Mouse (Mus musculus) CH12.LX (cell line): ENCODE measurements at regions not wholly inside any gene's neighbourhood (a gene's known extent, or its start where the extent isn't known, plus 50 kb on each side); places are given as distances from the start of the nearest gene placed in this dataset.

ENCODE experiments used
- DNase-seq: peaks from one replicate; pipeline ENCODE4 v3.0.0-alpha.2; 2013; ENCODE audit errors: extremely low read depth
- H3K27ac ChIP-seq: 2 replicates; pipeline ENCODE4 v1.5.1; 2012; ENCODE audit warnings: low read depth, mild to moderate bottlenecking, control low read depth, moderate library complexity; ENCODE audit not compliant: insufficient read depth
- H3K27me3 ChIP-seq: replicated peaks from 2 replicates; pipeline ENCODE3; 2012; ENCODE audit warnings: inconsistent platforms
- H3K36me3 ChIP-seq, 2 experiments: replicated peaks in 1 of 2; 2 replicates each; pipeline versions ENCODE3 to v1.6.1; 2012; ENCODE audit warnings: inconsistent platforms in 1 of 2, low read length in 1 of 2, mild to moderate bottlenecking in 1 of 2, mixed read lengths in 1 of 2, moderate library complexity in 1 of 2; ENCODE audit not compliant: control insufficient read depth in 1 of 2, insufficient read depth in 1 of 2
- H3K4me1 ChIP-seq, 2 experiments: 2 replicates each; pipeline ENCODE4 v1.6.1; 2012; ENCODE audit warnings: inconsistent platforms in 1 of 2, moderate library complexity in 1 of 2; ENCODE audit not compliant: insufficient read depth in 2 of 2, control insufficient read depth in 1 of 2
- H3K4me2 ChIP-seq: 2 replicates; pipeline ENCODE4 v1.6.1; 2012; ENCODE audit warnings: low read depth, mild to moderate bottlenecking, control low read depth; ENCODE audit not compliant: poor library complexity, insufficient read depth, severe bottlenecking
- H3K4me3 ChIP-seq, 3 experiments: fragments of 150-350 bp in 1 of 3; sonication (generic) in 1 of 3; replicated peaks in 1 of 3; 2 replicates each; pipeline versions ENCODE3 to v1.5.1; 2011 to 2012; ENCODE audit warnings: low read depth in 2 of 3, low read length in 2 of 3, mild to moderate bottlenecking in 2 of 3, moderate library complexity in 2 of 3, control low read depth in 1 of 3, improper control_type of control experiment in 1 of 3, inconsistent platforms in 1 of 3, mixed read lengths in 1 of 3; ENCODE audit not compliant: poor library complexity in 1 of 3
- H3K79me2 ChIP-seq: replicated peaks from 2 replicates; pipeline ENCODE4 v1.6.1; 2012; ENCODE audit warnings: mild to moderate bottlenecking, moderate library complexity; ENCODE audit not compliant: control insufficient read depth, poor library complexity, insufficient read depth, severe bottlenecking; ENCODE audit errors: extremely low read depth
- H3K9ac ChIP-seq: 2 replicates; pipeline ENCODE4 v1.6.1; 2012; ENCODE audit warnings: low read depth, mild to moderate bottlenecking, control low read depth, moderate library complexity; ENCODE audit not compliant: insufficient read depth
- H3K9me3 ChIP-seq: replicated peaks from 2 replicates; pipeline ENCODE3; 2012; ENCODE audit warnings: low read length, inconsistent platforms, mixed read lengths
- BHLHE40 ChIP-seq: IDR thresholded peaks from 2 replicates; pipeline ENCODE4 v1.6.1; 2011; ENCODE audit warnings: mild to moderate bottlenecking, low read depth, low read length, improper control_type of control experiment
- CHD1 ChIP-seq: IDR thresholded peaks from 2 replicates; pipeline ENCODE4 v1.6.1; 2012; ENCODE audit warnings: low read depth, low read length, improper control_type of control experiment, inconsistent platforms
- CHD2 ChIP-seq: IDR thresholded peaks from 2 replicates; pipeline ENCODE4 v1.6.1; 2011; ENCODE audit warnings: low read length, improper control_type of control experiment
- CTCF ChIP-seq, 2 experiments: IDR thresholded peaks in 1 of 2; conservative IDR thresholded peaks in 1 of 2; 2 replicates each; pipeline ENCODE4 v1.5.1; 2011 to 2012; ENCODE audit warnings: low read depth in 2 of 2, low read length in 2 of 2, improper control_type of control experiment in 1 of 2, inconsistent platforms in 1 of 2, mild to moderate bottlenecking in 1 of 2, moderate library complexity in 1 of 2
- ELF1 ChIP-seq: IDR thresholded peaks from 2 replicates; pipeline ENCODE4 v1.6.1; 2014; ENCODE audit warnings: low read depth, mild to moderate bottlenecking, inconsistent platforms, low read length, improper control_type of control experiment
- GABPA ChIP-seq: IDR thresholded peaks from 2 replicates; pipeline ENCODE4 v1.6.1; 2012; ENCODE audit warnings: low read depth, low read length, improper control_type of control experiment, inconsistent platforms; ENCODE audit not compliant: insufficient replicate concordance
- HCFC1 ChIP-seq: IDR thresholded peaks from 2 replicates; pipeline ENCODE4 v1.6.1; 2012; ENCODE audit warnings: low read depth, mild to moderate bottlenecking, inconsistent platforms, low read length, improper control_type of control experiment
- IRF4 ChIP-seq: IDR thresholded peaks from 2 replicates; pipeline ENCODE4 v1.6.1; 2014; ENCODE audit warnings: low read depth, mild to moderate bottlenecking, inconsistent platforms, low read length, improper control_type of control experiment
- KAT2A ChIP-seq: IDR thresholded peaks from 2 replicates; pipeline ENCODE4 v1.6.1; 2012; ENCODE audit warnings: low read length, improper control_type of control experiment, inconsistent platforms; ENCODE audit not compliant: insufficient replicate concordance
- MAFK ChIP-seq: IDR thresholded peaks from 2 replicates; pipeline ENCODE4 v1.6.1; 2011; ENCODE audit warnings: low read length, improper control_type of control experiment; ENCODE audit not compliant: insufficient replicate concordance
- MAX ChIP-seq: IDR thresholded peaks from 2 replicates; pipeline ENCODE4 v1.6.1; 2011; ENCODE audit warnings: low read length, improper control_type of control experiment
- MAZ ChIP-seq: IDR thresholded peaks from 2 replicates; pipeline ENCODE4 v1.6.1; 2012; ENCODE audit warnings: low read depth, mild to moderate bottlenecking, inconsistent platforms, low read length, improper control_type of control experiment, moderate library complexity
- MXI1 ChIP-seq: IDR thresholded peaks from 2 replicates; pipeline ENCODE4 v1.6.1; 2011; ENCODE audit warnings: mild to moderate bottlenecking, low read depth, low read length, improper control_type of control experiment
- NRF1 ChIP-seq: IDR thresholded peaks from 2 replicates; pipeline ENCODE4 v1.6.1; 2014; ENCODE audit warnings: low read depth, mild to moderate bottlenecking, inconsistent platforms, low read length, improper control_type of control experiment, moderate library complexity
- PAX5 ChIP-seq: IDR thresholded peaks from 2 replicates; pipeline ENCODE4 v1.6.1; 2012; ENCODE audit warnings: low read length, inconsistent platforms, mixed read lengths
- POLR2A ChIP-seq: IDR thresholded peaks from 2 replicates; pipeline ENCODE4 v1.6.1; 2011; ENCODE audit warnings: low read depth, mild to moderate bottlenecking, improper control_type of control experiment, low read length
- RAD21 ChIP-seq: IDR thresholded peaks from 2 replicates; pipeline ENCODE4 v1.6.1; 2011; ENCODE audit warnings: low read depth, mild to moderate bottlenecking, low read length, improper control_type of control experiment, moderate library complexity
- SMC3 ChIP-seq: IDR thresholded peaks from 2 replicates; pipeline ENCODE4 v1.6.1; 2011; ENCODE audit warnings: low read depth, low read length, improper control_type of control experiment
- TCF12 ChIP-seq: IDR thresholded peaks from 2 replicates; pipeline ENCODE4 v1.6.1; 2014; ENCODE audit warnings: low read depth, mild to moderate bottlenecking, inconsistent platforms, low read length, improper control_type of control experiment
- UBTF ChIP-seq: IDR thresholded peaks from 2 replicates; pipeline ENCODE4 v1.6.1; 2012; ENCODE audit warnings: low read depth, mild to moderate bottlenecking, inconsistent platforms, low read length, improper control_type of control experiment, moderate library complexity
- USF2 ChIP-seq: conservative IDR thresholded peaks from 2 replicates; pipeline ENCODE4 v1.6.1; 2011; ENCODE audit warnings: low read depth, low read length, improper control_type of control experiment
- ZC3H11A ChIP-seq: IDR thresholded peaks from 2 replicates; pipeline ENCODE4 v1.6.1; 2012; ENCODE audit warnings: low read depth, mild to moderate bottlenecking, inconsistent platforms, low read length, improper control_type of control experiment
- ZKSCAN1 ChIP-seq: IDR thresholded peaks from 2 replicates; pipeline ENCODE4 v1.6.1; 2012; ENCODE audit warnings: low read depth, inconsistent platforms, low read length, improper control_type of control experiment, borderline replicate concordance
- ZMIZ1 ChIP-seq: IDR thresholded peaks from 2 replicates; pipeline ENCODE4 v1.6.1; 2012; ENCODE audit warnings: low read depth, mild to moderate bottlenecking, inconsistent platforms, low read length, improper control_type of control experiment
- ZNF384 ChIP-seq: IDR thresholded peaks from 2 replicates; pipeline ENCODE4 v1.6.1; 2012; ENCODE audit warnings: low read depth, low read length, improper control_type of control experiment, inconsistent platforms
- dilution Hi-C: fragments of 300-500 bp; cut with MboI; formaldehyde crosslinking; loops from 2 replicates; pipeline ENCODE4 v1.14.3; 2020; ENCODE audit warnings: low sequenced_read_pairs; ENCODE audit not compliant: extremely low pct_unique_long_range_greater_than_20kb, extremely low pct_ligation_motif_present
- in situ Hi-C: fragments of 300-500 bp; cut with MboI; formaldehyde crosslinking; loops from 3 replicates; pipeline ENCODE4 v1.14.3; 2019; ENCODE audit warnings: low sequenced_read_pairs, low pct_ligation_motif_present, low pct_unique_long_range_greater_than_20kb, mixed read lengths

- H3K79me2 ChIP-seq, result no peaks in the 10 kb centered on the region
- no peak for TF ChIP-seq GABPA
- TF ChIP-seq ELF1, result no peak
- TF ChIP-seq TCF12, result no peak
- no peak for TF ChIP-seq BHLHE40
- TF ChIP-seq ZC3H11A, result no peak
- no peak for TF ChIP-seq POLR2A
- TF ChIP-seq IRF4, result no peak
- no peak for TF ChIP-seq MAFK
- TF ChIP-seq KAT2A, result no peak
- TF ChIP-seq MXI1, result no peak
- TF ChIP-seq ZNF384, result no peak
- TF ChIP-seq, all 38 proteins: peak for 0
- Histone ChIP-seq H3K9ac (no peak overlapping the region), H3K4me3 (no peak overlapping the region), H3K36me3 (no peaks in the 10 kb centered on the region), H3K27me3 (peaks cover 15% of the 10 kb centered on the region), H3K4me1 (no peaks in the 10 kb centered on the region), H3K27ac (no peak overlapping the region), H3K9me3 (no peaks in the 10 kb centered on the region), H3K4me2 (no peak overlapping the region)
- dilution Hi-C loops (no loop called here), in situ Hi-C loops (no loop called here)
- no peak for DNase-seq
Observed at GRCm38 (mm10) chr13:51912477-51912876, 66.0 kb downstream of the Gadd45g start.

GRCm38 (mm10) chr13:51912994-51913393, 66.5 kb downstream of the Gadd45g start:
- in situ Hi-C loops, result no loop called here
- Histone ChIP-seq H3K9me3 (no peaks in the 10 kb centered on the region), H3K4me2 (no peak overlapping the region), H3K79me2 (no peaks in the 10 kb centered on the region), H3K4me3 (no peak overlapping the region), H3K36me3 (no peaks in the 10 kb centered on the region), H3K27me3 (peaks cover 13% of the 10 kb centered on the region), H3K9ac (no peak overlapping the region), H3K27ac (no peak overlapping the region)
- dilution Hi-C loops, result no loop called here
- no peak for DNase-seq
- no peak for TF ChIP-seq CHD1
- TF ChIP-seq NRF1, result no peak
- no peak for TF ChIP-seq MAZ
- no peak for TF ChIP-seq ZNF384
- TF ChIP-seq USF2, result no peak
- no peak for TF ChIP-seq HCFC1
- TF ChIP-seq ZMIZ1, result no peak
- no peak for TF ChIP-seq PAX5
- TF ChIP-seq ELF1, result no peak
- TF ChIP-seq GABPA, result no peak
- no peak for TF ChIP-seq ZKSCAN1
- no peak for TF ChIP-seq MAX
- TF ChIP-seq CTCF (conservative IDR thresholded peaks at IDR 0.05 in 1 of 2, IDR thresholded peaks at IDR 0.05 in 1 of 2; ENCODE audit: low read depth in 2 of 2, low read length in 2 of 2), result no peak
- TF ChIP-seq KAT2A, result no peak
- TF ChIP-seq UBTF, result no peak
- TF ChIP-seq CHD2, result no peak
- no peak for TF ChIP-seq RAD21
- TF ChIP-seq SMC3, result no peak
- TF ChIP-seq, all 38 proteins: peak for 0
- no peaks in the 10 kb centered on the region for H3K4me1 ChIP-seq
